Mouse (Mus musculus) CH12.LX (cell line): ENCODE measurements at regions not wholly inside any gene's neighbourhood (a gene's known extent, or its start where the extent isn't known, plus 50 kb on each side); places are given as distances from the start of the nearest gene placed in this dataset.

ENCODE experiments used
- DNase-seq: peaks from one replicate; pipeline ENCODE4 v3.0.0-alpha.2; 2013; ENCODE audit errors: extremely low read depth
- H3K27ac ChIP-seq: 2 replicates; pipeline ENCODE4 v1.5.1; 2012; ENCODE audit warnings: low read depth, mild to moderate bottlenecking, control low read depth, moderate library complexity; ENCODE audit not compliant: insufficient read depth
- H3K27me3 ChIP-seq: replicated peaks from 2 replicates; pipeline ENCODE3; 2012; ENCODE audit warnings: inconsistent platforms
- H3K36me3 ChIP-seq, 2 experiments: replicated peaks in 1 of 2; 2 replicates each; pipeline versions ENCODE3 to v1.6.1; 2012; ENCODE audit warnings: inconsistent platforms in 1 of 2, low read length in 1 of 2, mild to moderate bottlenecking in 1 of 2, mixed read lengths in 1 of 2, moderate library complexity in 1 of 2; ENCODE audit not compliant: control insufficient read depth in 1 of 2, insufficient read depth in 1 of 2
- H3K4me1 ChIP-seq, 2 experiments: 2 replicates each; pipeline ENCODE4 v1.6.1; 2012; ENCODE audit warnings: inconsistent platforms in 1 of 2, moderate library complexity in 1 of 2; ENCODE audit not compliant: insufficient read depth in 2 of 2, control insufficient read depth in 1 of 2
- H3K4me2 ChIP-seq: 2 replicates; pipeline ENCODE4 v1.6.1; 2012; ENCODE audit warnings: low read depth, mild to moderate bottlenecking, control low read depth; ENCODE audit not compliant: poor library complexity, insufficient read depth, severe bottlenecking
- H3K4me3 ChIP-seq, 3 experiments: fragments of 150-350 bp in 1 of 3; sonication (generic) in 1 of 3; replicated peaks in 1 of 3; 2 replicates each; pipeline versions ENCODE3 to v1.5.1; 2011 to 2012; ENCODE audit warnings: low read depth in 2 of 3, low read length in 2 of 3, mild to moderate bottlenecking in 2 of 3, moderate library complexity in 2 of 3, control low read depth in 1 of 3, improper control_type of control experiment in 1 of 3, inconsistent platforms in 1 of 3, mixed read lengths in 1 of 3; ENCODE audit not compliant: poor library complexity in 1 of 3
- H3K79me2 ChIP-seq: replicated peaks from 2 replicates; pipeline ENCODE4 v1.6.1; 2012; ENCODE audit warnings: mild to moderate bottlenecking, moderate library complexity; ENCODE audit not compliant: control insufficient read depth, poor library complexity, insufficient read depth, severe bottlenecking; ENCODE audit errors: extremely low read depth
- H3K9ac ChIP-seq: 2 replicates; pipeline ENCODE4 v1.6.1; 2012; ENCODE audit warnings: low read depth, mild to moderate bottlenecking, control low read depth, moderate library complexity; ENCODE audit not compliant: insufficient read depth
- H3K9me3 ChIP-seq: replicated peaks from 2 replicates; pipeline ENCODE3; 2012; ENCODE audit warnings: low read length, inconsistent platforms, mixed read lengths
- CHD1 ChIP-seq: IDR thresholded peaks from 2 replicates; pipeline ENCODE4 v1.6.1; 2012; ENCODE audit warnings: low read depth, low read length, improper control_type of control experiment, inconsistent platforms
- CTCF ChIP-seq, 2 experiments: IDR thresholded peaks in 1 of 2; conservative IDR thresholded peaks in 1 of 2; 2 replicates each; pipeline ENCODE4 v1.5.1; 2011 to 2012; ENCODE audit warnings: low read depth in 2 of 2, low read length in 2 of 2, improper control_type of control experiment in 1 of 2, inconsistent platforms in 1 of 2, mild to moderate bottlenecking in 1 of 2, moderate library complexity in 1 of 2
- E2F4 ChIP-seq: IDR thresholded peaks from 2 replicates; pipeline ENCODE4 v1.6.1; 2011; ENCODE audit warnings: low read depth, low read length, improper control_type of control experiment; ENCODE audit not compliant: insufficient replicate concordance
- EP300 ChIP-seq: IDR thresholded peaks from 2 replicates; pipeline ENCODE4 v1.6.1; 2011; ENCODE audit warnings: low read length, improper control_type of control experiment
- HCFC1 ChIP-seq: IDR thresholded peaks from 2 replicates; pipeline ENCODE4 v1.6.1; 2012; ENCODE audit warnings: low read depth, mild to moderate bottlenecking, inconsistent platforms, low read length, improper control_type of control experiment
- JUND ChIP-seq: conservative IDR thresholded peaks from 2 replicates; pipeline ENCODE4 v1.6.1; 2011; ENCODE audit warnings: low read depth, low read length, improper control_type of control experiment
- MXI1 ChIP-seq: IDR thresholded peaks from 2 replicates; pipeline ENCODE4 v1.6.1; 2011; ENCODE audit warnings: mild to moderate bottlenecking, low read depth, low read length, improper control_type of control experiment
- NRF1 ChIP-seq: IDR thresholded peaks from 2 replicates; pipeline ENCODE4 v1.6.1; 2014; ENCODE audit warnings: low read depth, mild to moderate bottlenecking, inconsistent platforms, low read length, improper control_type of control experiment, moderate library complexity
- PAX5 ChIP-seq: IDR thresholded peaks from 2 replicates; pipeline ENCODE4 v1.6.1; 2012; ENCODE audit warnings: low read length, inconsistent platforms, mixed read lengths
- RAD21 ChIP-seq: IDR thresholded peaks from 2 replicates; pipeline ENCODE4 v1.6.1; 2011; ENCODE audit warnings: low read depth, mild to moderate bottlenecking, low read length, improper control_type of control experiment, moderate library complexity
- RCOR1 ChIP-seq: conservative IDR thresholded peaks from 2 replicates; pipeline ENCODE4 v1.6.1; 2012; ENCODE audit warnings: low read depth, mild to moderate bottlenecking, inconsistent platforms, low read length, improper control_type of control experiment
- SIN3A ChIP-seq: IDR thresholded peaks from 2 replicates; pipeline ENCODE4 v1.6.1; 2012; ENCODE audit warnings: low read length, improper control_type of control experiment, inconsistent platforms
- SMC3 ChIP-seq: IDR thresholded peaks from 2 replicates; pipeline ENCODE4 v1.6.1; 2011; ENCODE audit warnings: low read depth, low read length, improper control_type of control experiment
- TCF12 ChIP-seq: IDR thresholded peaks from 2 replicates; pipeline ENCODE4 v1.6.1; 2014; ENCODE audit warnings: low read depth, mild to moderate bottlenecking, inconsistent platforms, low read length, improper control_type of control experiment
- USF1 ChIP-seq: IDR thresholded peaks from 2 replicates; pipeline ENCODE4 v1.6.1; 2014; ENCODE audit warnings: low read depth, mild to moderate bottlenecking, inconsistent platforms, low read length, improper control_type of control experiment
- USF2 ChIP-seq: conservative IDR thresholded peaks from 2 replicates; pipeline ENCODE4 v1.6.1; 2011; ENCODE audit warnings: low read depth, low read length, improper control_type of control experiment
- ZNF384 ChIP-seq: IDR thresholded peaks from 2 replicates; pipeline ENCODE4 v1.6.1; 2012; ENCODE audit warnings: low read depth, low read length, improper control_type of control experiment, inconsistent platforms
- dilution Hi-C: fragments of 300-500 bp; cut with MboI; formaldehyde crosslinking; loops from 2 replicates; pipeline ENCODE4 v1.14.3; 2020; ENCODE audit warnings: low sequenced_read_pairs; ENCODE audit not compliant: extremely low pct_unique_long_range_greater_than_20kb, extremely low pct_ligation_motif_present
- in situ Hi-C: fragments of 300-500 bp; cut with MboI; formaldehyde crosslinking; loops from 3 replicates; pipeline ENCODE4 v1.14.3; 2019; ENCODE audit warnings: low sequenced_read_pairs, low pct_ligation_motif_present, low pct_unique_long_range_greater_than_20kb, mixed read lengths

DNA sequence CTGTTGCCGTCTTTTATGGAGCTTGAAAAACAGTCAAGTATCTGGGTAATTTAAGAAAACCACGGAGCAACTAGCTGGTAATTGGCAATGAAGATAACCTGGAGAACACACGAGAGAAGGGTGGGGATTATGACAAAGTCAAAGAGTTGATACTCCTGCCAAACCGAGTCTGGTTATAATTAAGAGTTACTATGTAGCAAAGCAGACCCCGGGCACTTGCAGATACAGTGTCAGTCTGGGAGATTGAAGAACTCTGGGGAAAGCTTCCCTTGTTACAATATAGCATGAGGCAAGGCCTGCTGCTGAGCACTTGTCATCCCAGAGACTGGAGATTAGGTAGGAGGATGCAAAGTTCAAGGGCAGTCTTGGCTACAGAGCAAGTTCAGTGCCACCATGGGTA, 116.5 kb downstream of the Edn3 start:
- no peak overlapping the region for H3K4me2 ChIP-seq
- H3K27me3 ChIP-seq, result no peaks in the 10 kb centered on the region
- no peaks in the 10 kb centered on the region for H3K36me3 ChIP-seq
- TF ChIP-seq USF1 (no peak), SMC3 (no peak), CHD1 (no peak)
- H3K9ac ChIP-seq, result no peak overlapping the region
- H3K9me3 ChIP-seq, result no peaks in the 10 kb centered on the region
- no peak overlapping the region for H3K27ac ChIP-seq
- dilution Hi-C loops (no loop called here), in situ Hi-C loops (loop anchor here (25.0 kb wide), 1 partner anchor 1315 kb away; no protein-coding TSS in a partner anchor)
- H3K4me1 ChIP-seq, result peaks cover 11 to 26% of the 10 kb centered on the region in 2 experiments; a peak in 3 of 4 replicates
- DNase-seq, result no peak
- H3K4me3 ChIP-seq, result no peak overlapping the region
- H3K79me2 ChIP-seq, result no peaks in the 10 kb centered on the region

DNA sequence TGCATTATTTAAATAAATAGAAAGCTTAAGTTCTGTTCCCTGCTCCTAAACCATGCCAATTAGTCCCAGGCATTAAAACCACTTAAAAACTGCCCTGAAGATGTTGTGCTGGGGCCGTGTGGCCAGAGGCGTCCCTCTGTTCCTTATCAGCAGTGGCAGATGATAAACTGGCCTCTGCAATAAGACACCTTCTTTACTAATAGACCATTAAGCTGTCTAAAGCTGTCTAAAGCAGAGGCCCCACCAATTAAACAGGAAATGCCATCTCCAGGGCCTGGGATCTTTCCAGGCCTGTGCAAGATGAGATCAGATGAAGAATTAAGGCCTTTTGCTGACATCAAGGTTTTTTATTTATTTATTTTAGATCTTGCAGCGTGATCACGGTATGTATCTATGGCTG, 118.6 kb downstream of the Edn3 start:
- in situ Hi-C loops, result loop anchor here (25.0 kb wide), 1 partner anchor 1317 kb away; no protein-coding TSS in a partner anchor
- no peaks in the 10 kb centered on the region for H3K79me2 ChIP-seq
- H3K27me3 ChIP-seq, result peaks cover 2% of the 10 kb centered on the region
- H3K4me2 ChIP-seq, result no peak overlapping the region
- dilution Hi-C loops, result no loop called here
- TF ChIP-seq NRF1 (no peak), TCF12 (no peak), RAD21 (no peak), USF2 (no peak), PAX5 (no peak), EP300 (no peak), HCFC1 (no peak), SIN3A (no peak), CTCF (conservative IDR thresholded peaks at IDR 0.05 in 1 of 2, IDR thresholded peaks at IDR 0.05 in 1 of 2; ENCODE audit: low read depth in 2 of 2, low read length in 2 of 2) (no peak), JUND (no peak), SMC3 (no peak), ZNF384 (no peak), MXI1 (no peak), RCOR1 (no peak), USF1 (no peak), E2F4 (no peak)
- TF ChIP-seq, all 38 proteins: peak for 0
- Histone ChIP-seq H3K9ac (no peak overlapping the region), H3K27ac (no peak overlapping the region), H3K9me3 (no peaks in the 10 kb centered on the region), H3K4me3 (no peak overlapping the region), H3K4me1 (peaks cover 11 to 22% of the 10 kb centered on the region in 2 experiments; a peak in 3 of 4 replicates), H3K36me3 (no peaks in the 10 kb centered on the region)
- DNase-seq, result no peak
